Mouse (Mus musculus) layer of hippocampus, adult 2 months (tissue): ENCODE results near the gene B3galt4. TPM values are rescaled to one million over a fixed set of nuclear protein-coding genes. Genes with fewer than 3 reads are reported as not detected.
A peak's percentile ranks its signal among the peaks of the same experiment; 100 is the strongest.

Experiments used
- DNase-seq, 2 experiments: peaks; one replicate each; pipeline ENCODE4 v3.0.0; 2022; ENCODE audit warnings: low spot score in 2 of 2
- H3K27ac ChIP-seq: fragments of 200-600 bp; 2 replicates; pipeline ENCODE4 v1.8.1; 2022
- H3K4me3 ChIP-seq: fragments of 200-600 bp; 2 replicates; pipeline ENCODE4 v1.8.1; 2022; ENCODE audit warnings: mild to moderate bottlenecking
- CTCF ChIP-seq: fragments of 200-600 bp; conservative IDR thresholded peaks from 2 replicates; pipeline ENCODE4 v1.8.1; 2022; ENCODE audit warnings: antibody characterized with exemption, mild to moderate bottlenecking, moderate library complexity
- total RNA-seq, 2 experiments: library from RNA; stranded (reverse); gene quantifications; 2 replicates each; pipeline ENCODE4 v1.2.3; 2021

B3galt4 gene
- total RNA-seq, 2 experiments from 2014 or later = 6.3 TPM

- no peak for DNase-seq
- Histone ChIP-seq H3K27ac (no peak overlapping the region), H3K4me3 (no peak overlapping the region)
- TF ChIP-seq CTCF = no peak
Observed at GRCm38 (mm10) chr17:33931947-33932346, 19.3 kb downstream of the B3galt4 start.

- no peak for DNase-seq
- no peak for TF ChIP-seq CTCF
- peak overlapping the region; percentile 96 for H3K27ac ChIP-seq
- peak overlapping the region; percentile 77 for H3K4me3 ChIP-seq
Observed at GRCm38 (mm10) chr17:33931159-33931866, 20.0 kb downstream of the B3galt4 start.

- peak overlapping the region; percentile 77 for H3K4me3 ChIP-seq
- TF ChIP-seq CTCF = no peak
- peak overlapping the region; percentile 96 for H3K27ac ChIP-seq
- peak; percentile 69 to 74 for DNase-seq
Observed at GRCm38 (mm10) chr17:33930280-33931158, 20.8 kb downstream of the B3galt4 start.

- Histone ChIP-seq H3K4me3 (peak within 1 kb of the TSS; percentile 77), H3K27ac (peak within 1 kb of the TSS; percentile 96)
- peak; percentile 70 for TF ChIP-seq CTCF
- peak; percentile 91 to 95 for DNase-seq
Observed at GRCm38 (mm10) chr17:33929371-33930279, 21.7 kb downstream of the B3galt4 start, which contains the start of gene Rgl2. Gene Rgl2 (plus strand): TSS chr17:33929543.

GRCm38 (mm10) chr17:33928251-33928947 lies 22.9 kb downstream of the B3galt4 start:
- Histone ChIP-seq H3K27ac (peak overlapping the region; percentile 96), H3K4me3 (peak overlapping the region; percentile 77)
- DNase-seq = no peak
- TF ChIP-seq CTCF = no peak

GRCm38 (mm10) chr17:33926207-33926932 lies 24.9 kb downstream of the B3galt4 start:
- DNase-seq = no peak
- Histone ChIP-seq H3K4me3 (no peak overlapping the region), H3K27ac (no peak overlapping the region)
- peak; percentile 57 for TF ChIP-seq CTCF

- H3K27ac ChIP-seq = no peak overlapping the region
- peak; percentile 39 for TF ChIP-seq CTCF
- no peak overlapping the region for H3K4me3 ChIP-seq
- DNase-seq = no peak
Observed at GRCm38 (mm10) chr17:33925406-33926116, 25.7 kb downstream of the B3galt4 start.

GRCm38 (mm10) chr17:33924577-33925283 lies 26.6 kb downstream of the B3galt4 start:
- no peak for DNase-seq
- Histone ChIP-seq H3K4me3 (no peak overlapping the region), H3K27ac (no peak overlapping the region)
- peak; percentile 56 for TF ChIP-seq CTCF

- no peak overlapping the region for H3K4me3 ChIP-seq
- TF ChIP-seq CTCF = no peak
- DNase-seq = no peak
- no peak overlapping the region for H3K27ac ChIP-seq
Observed at GRCm38 (mm10) chr17:33921361-33921760, 29.9 kb downstream of the B3galt4 start.
